Mouse (Mus musculus) liver, embryonic 14.5 days (tissue): ENCODE measurements around the gene Fbln1.

Experiments used
- CTCF ChIP-seq: IDR thresholded peaks from 2 replicates; pipeline ENCODE4 v1.5.1; 2016; ENCODE audit warnings: antibody characterized with exemption, low read depth, control low read depth
- EP300 ChIP-seq: IDR thresholded peaks from 2 replicates; pipeline ENCODE4 v1.6.1; 2016; ENCODE audit warnings: antibody characterized with exemption, low read depth

DNA sequence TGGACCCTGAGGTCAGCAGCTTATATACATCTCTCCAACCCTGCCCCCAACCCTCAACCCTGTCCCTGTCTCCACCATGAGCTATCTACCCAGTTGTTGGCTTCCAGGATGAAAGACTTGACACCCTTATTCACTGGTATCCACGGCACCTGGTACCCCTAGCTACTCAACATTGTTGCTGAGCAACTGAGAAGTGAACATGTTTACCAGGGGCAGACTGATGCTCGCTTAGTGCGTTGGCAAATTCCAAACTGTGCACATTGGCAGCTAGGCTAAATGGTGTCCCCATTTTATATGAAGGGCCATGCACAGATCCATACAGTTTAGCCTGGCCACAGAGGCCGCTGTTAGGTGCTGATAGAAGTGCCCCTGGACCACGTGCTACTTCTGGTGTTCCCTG, 57.1 kb downstream of the Fbln1 start:
- no peak for TF ChIP-seq EP300
- TF ChIP-seq CTCF: no peak
